In genomic region chr17:35979401-35980362, GRCm38 (mm10) we compare ENCODE assay signal across 8 mouse cellular contexts. TPM values are rescaled to one million over a fixed set of nuclear protein-coding genes. Genes with fewer than 3 reads are reported as not detected.
A peak's percentile ranks its signal among the peaks of the same experiment; 100 is the strongest.
DNase-seq lines count a peak whose midpoint lies in the region; ATAC-seq and TF ChIP-seq lines count a peak whose summit lies in the region.

Gene Gnl1, plus strand, starts transcription at chr17:35979851.
Gene Prr3, minus strand, starts transcription at chr17:35980236.

- H3K36me3 ChIP-seq in hindbrain, postnatal 0 days (ENCODE audit: insufficient read depth, low read length) = peaks cover 26% of the 10 kb centered on the region

- peak within 1 kb of the TSS; percentile 73 for H3K9ac ChIP-seq in hindbrain, postnatal 0 days (replicated peaks; ENCODE audit: low read length)

- peak within 1 kb of the TSS; percentile 96 for H3K4me3 ChIP-seq in gastrocnemius, adult 2 months
- H3K4me3 ChIP-seq in hindbrain, postnatal 0 days (ENCODE audit: low read length) = peak within 1 kb of the TSS; percentile 77
- peak within 1 kb of the TSS; percentile 79 for H3K4me3 ChIP-seq in left cerebral cortex, adult 2 months

- peak; percentile 88 for ATAC-seq in hindbrain, postnatal 0 days
- ATAC-seq in megakaryocyte, adult 5-6 weeks (ENCODE audit: poor library complexity, severe bottlenecking) = peak; percentile 82

- H3K9me3 ChIP-seq in hindbrain, postnatal 0 days (ENCODE audit: low read length) = no peaks in the 10 kb centered on the region

- WGBS in hindbrain, postnatal 0 days = 1% methylated on average over 83 of the region's 109 CpGs

- H3K27me3 ChIP-seq in hindbrain, postnatal 0 days (ENCODE audit: insufficient read depth, low read length) = no peaks in the 10 kb centered on the region

- H3K4me2 ChIP-seq in hindbrain, postnatal 0 days (ENCODE audit: low read depth, low read length) = peak within 1 kb of the TSS; percentile 69

- peak; percentile 79 for DNase-seq in WW6 (ENCODE audit: low read depth, low spot score)
- peak; percentile 72 to 87 for DNase-seq in cerebellum, postnatal 4 days (ENCODE audit: low spot score in 2 of 2)
- peak; percentile 93 for DNase-seq in gastrocnemius, adult 2 months
- peak; percentile 94 for DNase-seq in hindbrain, postnatal 0 days (ENCODE audit: low spot score)
- peak; percentile 92 to 93 for DNase-seq in left cerebral cortex, adult 2 months (ENCODE audit: extremely low spot score in 1 of 2, low spot score in 2 of 2)
- peak; percentile 90 to 96 for DNase-seq in right cerebral cortex, adult 2 months (ENCODE audit: low spot score in 2 of 2)
- peak; percentile 91 for DNase-seq in urinary bladder, postnatal 14 days (ENCODE audit: low spot score)

- intact Hi-C loops in gastrocnemius, adult 2 months (cut with DNase I) = loop anchor here (10.0 kb wide), 1 partner anchor 155 kb away; the partner anchor contains the start of genes Flot1 and Ier3
- intact Hi-C loops in left cerebral cortex, adult 2 months (cut with DNase I) = loop anchor here (1.0 kb wide), 1 partner anchor 9 kb away; no protein-coding TSS in a partner anchor

- H3K4me1 ChIP-seq in hindbrain, postnatal 0 days (ENCODE audit: insufficient read depth, low read length) = peaks cover 12% of the 10 kb centered on the region; the same call in 1 of the 2 replicates

- peak; percentile 39 for TF ChIP-seq CTCF in gastrocnemius, adult 2 months (IDR thresholded peaks at IDR 0.05)
- no peak for TF ChIP-seq CTCF in hindbrain, postnatal 0 days (IDR thresholded peaks at IDR 0.05; ENCODE audit: low read depth)
- peak; percentile 24 for TF ChIP-seq CTCF in left cerebral cortex, adult 2 months (IDR thresholded peaks at IDR 0.05)

- H3K27ac ChIP-seq in gastrocnemius, adult 2 months = peak within 1 kb of the TSS; percentile 94
- peak within 1 kb of the TSS; percentile 97 for H3K27ac ChIP-seq in hindbrain, postnatal 0 days
- H3K27ac ChIP-seq in left cerebral cortex, adult 2 months = peak within 1 kb of the TSS; percentile 95

RNA-seq across cellular contexts. Expression of gene Gnl1, which starts in this region (rescaled TPM):
- total RNA-seq in gastrocnemius, adult 2 months (2021) = 10 to 100 TPM; 19.8 to 20.9 TPM
- total RNA-seq in hindbrain, postnatal 0 days (2014; rRNA removed) = 101 and 106 TPM in 2 replicates
- 75.8 and 76.2 TPM in 2 replicates for polyA plus RNA-seq in hindbrain, postnatal 0 days (2015; fragmentation: Nextera tagmentation; extraction: Ambion mirVana)
- 100 to 1,000 TPM; 186 TPM for total RNA-seq in left cerebral cortex, adult 2 months (2021)
- 5.0 and 6.4 TPM in 2 replicates for total RNA-seq in megakaryocyte, adult 5-6 weeks (2015)
- 11.3 and 13.9 TPM in 2 replicates for total RNA-seq in megakaryocyte, adult 5-6 weeks (2017)

RNA-seq across cellular contexts. Expression of gene Prr3, which starts in this region (rescaled TPM):
- 1 to 10 TPM; 2.6 to 2.8 TPM for total RNA-seq in gastrocnemius, adult 2 months (2021)
- total RNA-seq in hindbrain, postnatal 0 days (2014; rRNA removed) = 39.9 and 46.7 TPM in 2 replicates
- 72.7 and 81.9 TPM in 2 replicates for polyA plus RNA-seq in hindbrain, postnatal 0 days (2015; fragmentation: Nextera tagmentation; extraction: Ambion mirVana)
- 10 to 100 TPM; 40.8 to 43.9 TPM for total RNA-seq in left cerebral cortex, adult 2 months (2021)
- 7.5 and 8.9 TPM in 2 replicates for total RNA-seq in megakaryocyte, adult 5-6 weeks (2015)
- 2.8 and 8.5 TPM in 2 replicates for total RNA-seq in megakaryocyte, adult 5-6 weeks (2017)

Comparison
In these comparisons a context has a peak if more than half of its experiments do, and no peak if none do; other contexts are left out.
1. Peak in every context shown above with its lines: DNase-seq, ATAC-seq, H3K4me3 ChIP-seq and H3K27ac ChIP-seq.